Comparison of ENCODE assay signal across 7 mouse cellular contexts in the genomic region with DNA sequence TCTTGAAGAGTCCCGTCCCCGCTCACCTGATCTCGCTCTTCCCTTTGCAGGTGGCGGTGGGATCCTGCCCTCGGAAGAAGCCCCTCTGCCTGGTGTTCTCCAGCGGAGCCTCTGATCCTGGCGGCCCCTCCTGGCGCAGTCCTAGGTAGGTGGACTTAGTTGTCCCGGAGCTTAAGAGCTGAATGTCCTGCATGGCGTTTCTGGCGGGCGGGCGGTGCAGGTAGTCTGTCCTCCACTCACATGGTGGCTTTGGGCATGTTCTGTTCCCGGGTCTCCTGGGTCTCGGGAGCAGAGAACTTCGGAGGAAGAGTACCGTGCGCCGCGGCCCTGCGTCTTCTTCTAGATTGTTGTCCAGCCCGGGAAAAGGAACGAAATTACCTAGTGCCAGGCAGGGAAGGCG. TPM values are rescaled to one million over a fixed set of nuclear protein-coding genes. Genes with fewer than 3 reads are reported as not detected.
A peak's percentile ranks its signal among the peaks of the same experiment; 100 is the strongest.
DNase-seq lines count a peak whose midpoint lies in the region; ATAC-seq and TF ChIP-seq lines count a peak whose summit lies in the region.

No protein-coding gene starts in this region.

- H3K27me3 ChIP-seq in forebrain, embryonic 16.5 days (replicated peaks; ENCODE audit: control insufficient read depth, insufficient read depth, low read length) = no peaks in the 10 kb centered on the region
- H3K27me3 ChIP-seq in limb, embryonic 15.5 days = no peaks in the 10 kb centered on the region
- no peaks in the 10 kb centered on the region for H3K27me3 ChIP-seq in neural tube, embryonic 12.5 days (replicated peaks)

- peak overlapping the region; percentile 95 for H3K27ac ChIP-seq in left cerebral cortex, adult 2 months
- H3K27ac ChIP-seq in bone marrow macrophage, adult 2 months (ENCODE audit: insufficient read depth, low read depth, low read length) = no peak overlapping the region
- H3K27ac ChIP-seq in forebrain, embryonic 16.5 days (ENCODE audit: low read length) = peak overlapping the region; percentile 62; the same call in 1 of the 2 replicates
- H3K27ac ChIP-seq in limb, embryonic 15.5 days = peak overlapping the region; percentile 88
- H3K27ac ChIP-seq in neural tube, embryonic 12.5 days = no peak overlapping the region

- H3K4me2 ChIP-seq in forebrain, embryonic 16.5 days (ENCODE audit: low read length) = peak overlapping the region; percentile 87
- H3K4me2 ChIP-seq in limb, embryonic 15.5 days = peak overlapping the region; percentile 80
- peak overlapping the region; percentile 80 for H3K4me2 ChIP-seq in neural tube, embryonic 12.5 days (replicated peaks)

- WGBS in forebrain, embryonic 16.5 days = under 1% methylated on average over 24 of the region's 24 CpGs
- under 1% methylated on average over 24 of the region's 24 CpGs for WGBS in limb, embryonic 15.5 days
- under 1% methylated on average over 24 of the region's 24 CpGs for WGBS in neural tube, embryonic 12.5 days

- H3K9ac ChIP-seq in forebrain, embryonic 16.5 days (replicated peaks; ENCODE audit: low read depth, low read length) = peak overlapping the region; percentile 83
- peak overlapping the region; percentile 75 for H3K9ac ChIP-seq in limb, embryonic 15.5 days
- peak overlapping the region; percentile 65 for H3K9ac ChIP-seq in neural tube, embryonic 12.5 days

- H3K4me1 ChIP-seq in bone marrow macrophage, adult 2 months (ENCODE audit: control insufficient read depth, insufficient read depth, low read length) = peaks cover 4% of the 10 kb centered on the region; the same call in 1 of the 2 replicates
- H3K4me1 ChIP-seq in forebrain, embryonic 16.5 days (replicated peaks; ENCODE audit: control insufficient read depth, insufficient read depth, low read length) = peaks cover 18% of the 10 kb centered on the region
- H3K4me1 ChIP-seq in limb, embryonic 15.5 days = peaks cover 30% of the 10 kb centered on the region
- peaks cover 17% of the 10 kb centered on the region for H3K4me1 ChIP-seq in neural tube, embryonic 12.5 days

- intact Hi-C loops in left cerebral cortex, adult 2 months (cut with DNase I) = loop anchor here (5.0 kb wide), 2 partner anchors 57 to 118 kb away; no protein-coding TSS in a partner anchor

- no peak for TF ChIP-seq POLR2A in bone marrow macrophage, adult 2 months (IDR thresholded peaks at IDR 0.05; ENCODE audit: borderline replicate concordance, low read depth, low read length)

- H3K36me3 ChIP-seq in forebrain, embryonic 16.5 days (ENCODE audit: control insufficient read depth, insufficient read depth) = peaks cover 6% of the 10 kb centered on the region
- H3K36me3 ChIP-seq in limb, embryonic 15.5 days = peaks cover 25% of the 10 kb centered on the region
- H3K36me3 ChIP-seq in neural tube, embryonic 12.5 days = peaks cover 21% of the 10 kb centered on the region; the same call in 1 of the 2 replicates

- ATAC-seq in forebrain, embryonic 16.5 days = no peak
- 0 out of 2 replicates have a peak, but pooled peaks have one; percentile 15 for ATAC-seq in limb, embryonic 15.5 days (ENCODE audit: insufficient number of reproducible peaks, low FRiP score, low TSS enrichment, low read depth)
- ATAC-seq in neural tube, embryonic 12.5 days (ENCODE audit: low FRiP score, low read depth) = peak; percentile 69; the same call in 1 of the 2 replicates

- H3K9me3 ChIP-seq in forebrain, embryonic 16.5 days (ENCODE audit: control insufficient read depth, low read length) = no peaks in the 10 kb centered on the region
- no peaks in the 10 kb centered on the region for H3K9me3 ChIP-seq in limb, embryonic 15.5 days
- H3K9me3 ChIP-seq in neural tube, embryonic 12.5 days = no peaks in the 10 kb centered on the region

- TF ChIP-seq CTCF in left cerebral cortex, adult 2 months (IDR thresholded peaks at IDR 0.05) = no peak
- TF ChIP-seq CTCF in bone marrow macrophage, adult 2 months (IDR thresholded peaks at IDR 0.05; ENCODE audit: low read depth, low read length) = no peak

- peak overlapping the region; percentile 83 for H3K4me3 ChIP-seq in left cerebral cortex, adult 2 months
- peak overlapping the region; percentile 86 for H3K4me3 ChIP-seq in bone marrow macrophage, adult 2 months (ENCODE audit: insufficient read depth, low read length)
- H3K4me3 ChIP-seq in forebrain, embryonic 16.5 days (replicated peaks; ENCODE audit: low read length) = peak overlapping the region; percentile 81
- peak overlapping the region; percentile 65 for H3K4me3 ChIP-seq in limb, embryonic 15.5 days
- peak overlapping the region; percentile 65 for H3K4me3 ChIP-seq in neural tube, embryonic 12.5 days

- DNase-seq in left cerebral cortex, adult 2 months (ENCODE audit: extremely low spot score in 1 of 2, low spot score in 2 of 2) = peak in 1 of 2 experiments; percentile 24
- DNase-seq in left cerebral cortex, adult 9 months (ENCODE audit: low spot score in 2 of 2) = no peak
- no peak for DNase-seq in right cerebral cortex, postnatal 14 days

RNA-seq across cellular contexts. Expression of a gene that starts 0.3 kb away (rescaled TPM):
- total RNA-seq in left cerebral cortex, adult 2 months (2021) = 10 to 100 TPM in 1 of 2 experiments, 1 to 10 TPM in 1; 7.1 to 10.7 TPM
- 0.94 and 1.9 TPM in 2 replicates for polyA plus RNA-seq in bone marrow macrophage, adult 2 months (2012; ENCODE audit: insufficient read depth, insufficient read length, missing spikeins)
- polyA plus RNA-seq in forebrain, embryonic 16.5 days (2015; fragmentation: Nextera tagmentation; extraction: Ambion mirVana) = 2.4 and 3.4 TPM in 2 replicates
- 3.4 and 4.2 TPM in 2 replicates for polyA plus RNA-seq in limb, embryonic 15.5 days (2015; fragmentation: Nextera tagmentation; extraction: Ambion mirVana)
- 1.7 and 2.2 TPM in 2 replicates for polyA plus RNA-seq in neural tube, embryonic 12.5 days (2016; fragmentation: Nextera tagmentation; extraction: Ambion mirVana)

RNA-seq across cellular contexts. Expression of a gene that starts 0.5 kb away (rescaled TPM):
- total RNA-seq in left cerebral cortex, adult 2 months (2021) = 1 to 10 TPM; 6.0 to 6.5 TPM
- 1.1 and 1.8 TPM in 2 replicates for polyA plus RNA-seq in bone marrow macrophage, adult 2 months (2012; ENCODE audit: insufficient read depth, insufficient read length, missing spikeins)
- polyA plus RNA-seq in forebrain, embryonic 16.5 days (2015; fragmentation: Nextera tagmentation; extraction: Ambion mirVana) = 14.1 and 14.6 TPM in 2 replicates
- polyA plus RNA-seq in limb, embryonic 15.5 days (2015; fragmentation: Nextera tagmentation; extraction: Ambion mirVana) = 20.5 and 20.9 TPM in 2 replicates
- 11.2 and 12.9 TPM in 2 replicates for polyA plus RNA-seq in neural tube, embryonic 12.5 days (2016; fragmentation: Nextera tagmentation; extraction: Ambion mirVana)

Comparison
In these comparisons a context has a peak if more than half of its experiments do, and no peak if none do; other contexts are left out.
1. H3K27ac ChIP-seq: peak in left cerebral cortex, adult 2 months (single experiment), forebrain, embryonic 16.5 days (single experiment) and limb, embryonic 15.5 days (single experiment); none in bone marrow macrophage, adult 2 months (single experiment) and neural tube, embryonic 12.5 days (single experiment).
2. Peak in every context shown above with its lines, with median percentiles within 50 percentile points of each other: H3K4me3 ChIP-seq, H3K4me2 ChIP-seq and H3K9ac ChIP-seq.